Mouse (Mus musculus): ENCODE measurements at regions not wholly inside any gene's neighbourhood (a gene's known extent, or its start where the extent isn't known, plus 50 kb on each side); places are given as distances from the start of the nearest gene placed in this dataset.

- H3K9ac ChIP-seq = no peak overlapping the region
- no peak overlapping the region for H3K4me2 ChIP-seq
- no peaks in the 10 kb centered on the region for H3K27me3 ChIP-seq (replicated peaks)
- H3K9me3 ChIP-seq (replicated peaks) = 0 out of 2 replicates have a peak, but pooled peaks cover 2% of the 10 kb centered on the region
- H3K27ac ChIP-seq (ENCODE audit: poor library complexity, severe bottlenecking) = no peak overlapping the region
- no peak for ATAC-seq (ENCODE audit: insufficient number of reproducible peaks, low FRiP score)
- no peaks in the 10 kb centered on the region for H3K36me3 ChIP-seq
- WGBS = 67% methylated on average over 3 of the region's 3 CpGs
- no peaks in the 10 kb centered on the region for H3K4me1 ChIP-seq (replicated peaks)
- H3K4me3 ChIP-seq = no peak overlapping the region
These were observed 265.8 kb downstream of the Lmo4 start for GRCm38 (mm10) chr3:143939068-143939709.

GRCm38 (mm10) chr3:143925322-143925721 is 279.7 kb downstream of the Lmo4 start:
- H3K4me1 ChIP-seq (replicated peaks) = no peaks in the 10 kb centered on the region
- WGBS = 57% methylated on average over 6 of the region's 6 CpGs
- no peak overlapping the region for H3K9ac ChIP-seq
- H3K4me3 ChIP-seq = no peak overlapping the region
- no peaks in the 10 kb centered on the region for H3K36me3 ChIP-seq
- no peaks in the 10 kb centered on the region for H3K9me3 ChIP-seq (replicated peaks)
- no peak for ATAC-seq (ENCODE audit: insufficient number of reproducible peaks, low FRiP score)
- H3K27me3 ChIP-seq (replicated peaks) = no peaks in the 10 kb centered on the region
- no peak overlapping the region for H3K27ac ChIP-seq (ENCODE audit: poor library complexity, severe bottlenecking)
- no peak overlapping the region for H3K4me2 ChIP-seq

- H3K4me2 ChIP-seq = no peak overlapping the region
- ATAC-seq (ENCODE audit: insufficient number of reproducible peaks, low FRiP score) = no peak
- no peak overlapping the region for H3K27ac ChIP-seq (ENCODE audit: poor library complexity, severe bottlenecking)
- no peaks in the 10 kb centered on the region for H3K36me3 ChIP-seq
- 79% methylated on average over 1 of the region's 1 CpGs for WGBS
- H3K9ac ChIP-seq = no peak overlapping the region
- H3K4me1 ChIP-seq (replicated peaks) = peaks cover 6% of the 10 kb centered on the region
- H3K9me3 ChIP-seq (replicated peaks) = no peaks in the 10 kb centered on the region
- H3K27me3 ChIP-seq (replicated peaks) = no peaks in the 10 kb centered on the region
- no peak overlapping the region for H3K4me3 ChIP-seq
These were observed 285.3 kb downstream of the Lmo4 start for GRCm38 (mm10) chr3:143919744-143920143.

GRCm38 (mm10) chr3:143914341-143915217 is 290.4 kb downstream of the Lmo4 start:
- Histone ChIP-seq H3K4me3 (no peak overlapping the region), H3K27me3 (replicated peaks) (no peaks in the 10 kb centered on the region), H3K4me2 (no peak overlapping the region), H3K4me1 (replicated peaks) (peaks cover 15% of the 10 kb centered on the region), H3K9me3 (replicated peaks) (no peaks in the 10 kb centered on the region), H3K27ac (ENCODE audit: poor library complexity, severe bottlenecking) (peak overlapping the region; percentile 40; the same call in 1 of the 2 replicates), H3K9ac (no peak overlapping the region), H3K36me3 (no peaks in the 10 kb centered on the region)
- 37% methylated on average over 6 of the region's 6 CpGs for WGBS
- no peak for ATAC-seq (ENCODE audit: insufficient number of reproducible peaks, low FRiP score)

- Histone ChIP-seq H3K4me2 (no peak overlapping the region), H3K9me3 (replicated peaks) (no peaks in the 10 kb centered on the region), H3K27ac (ENCODE audit: poor library complexity, severe bottlenecking) (no peak overlapping the region), H3K4me3 (no peak overlapping the region), H3K27me3 (replicated peaks) (no peaks in the 10 kb centered on the region), H3K9ac (no peak overlapping the region), H3K36me3 (no peaks in the 10 kb centered on the region), H3K4me1 (replicated peaks) (peaks cover 15% of the 10 kb centered on the region)
- 59% methylated on average over 3 of the region's 3 CpGs for WGBS
- no peak for ATAC-seq (ENCODE audit: insufficient number of reproducible peaks, low FRiP score)
These were observed 291.9 kb downstream of the Lmo4 start for GRCm38 (mm10) chr3:143913044-143913574.

GRCm38 (mm10) chr3:143912433-143912832 is 292.6 kb downstream of the Lmo4 start:
- Histone ChIP-seq H3K4me3 (no peak overlapping the region), H3K4me1 (replicated peaks) (peaks cover 15% of the 10 kb centered on the region), H3K27me3 (replicated peaks) (no peaks in the 10 kb centered on the region), H3K9me3 (replicated peaks) (no peaks in the 10 kb centered on the region), H3K36me3 (no peaks in the 10 kb centered on the region), H3K9ac (no peak overlapping the region), H3K27ac (ENCODE audit: poor library complexity, severe bottlenecking) (no peak overlapping the region), H3K4me2 (no peak overlapping the region)
- no peak for ATAC-seq (ENCODE audit: insufficient number of reproducible peaks, low FRiP score)
- WGBS = 74% methylated on average over 6 of the region's 6 CpGs

GRCm38 (mm10) chr3:143909341-143909740 is 295.7 kb downstream of the Lmo4 start:
- Histone ChIP-seq H3K4me1 (replicated peaks) (peaks cover 6% of the 10 kb centered on the region), H3K36me3 (no peaks in the 10 kb centered on the region), H3K4me2 (no peak overlapping the region), H3K27me3 (replicated peaks) (no peaks in the 10 kb centered on the region), H3K4me3 (no peak overlapping the region), H3K27ac (ENCODE audit: poor library complexity, severe bottlenecking) (no peak overlapping the region), H3K9ac (no peak overlapping the region), H3K9me3 (replicated peaks) (no peaks in the 10 kb centered on the region)
- no peak for ATAC-seq (ENCODE audit: insufficient number of reproducible peaks, low FRiP score)
- WGBS = 58% methylated on average over 6 of the region's 6 CpGs

- WGBS = 74% methylated on average over 2 of the region's 2 CpGs
- Histone ChIP-seq H3K9ac (no peak overlapping the region), H3K27me3 (replicated peaks) (no peaks in the 10 kb centered on the region), H3K4me2 (no peak overlapping the region), H3K9me3 (replicated peaks) (no peaks in the 10 kb centered on the region), H3K27ac (ENCODE audit: poor library complexity, severe bottlenecking) (no peak overlapping the region), H3K36me3 (no peaks in the 10 kb centered on the region), H3K4me1 (replicated peaks) (no peaks in the 10 kb centered on the region), H3K4me3 (no peak overlapping the region)
- no peak for ATAC-seq (ENCODE audit: insufficient number of reproducible peaks, low FRiP score)
These were observed 301.6 kb downstream of the Lmo4 start for GRCm38 (mm10) chr3:143903421-143903820.

GRCm38 (mm10) chr3:143880813-143881212 is 324.2 kb downstream of the Lmo4 start:
- no peak overlapping the region for H3K4me2 ChIP-seq
- ATAC-seq (ENCODE audit: insufficient number of reproducible peaks, low FRiP score) = no peak
- WGBS = 76% methylated on average over 2 of the region's 2 CpGs
- H3K36me3 ChIP-seq = no peaks in the 10 kb centered on the region
- no peaks in the 10 kb centered on the region for H3K27me3 ChIP-seq (replicated peaks)
- H3K4me1 ChIP-seq (replicated peaks) = no peaks in the 10 kb centered on the region
- no peaks in the 10 kb centered on the region for H3K9me3 ChIP-seq (replicated peaks)
- H3K4me3 ChIP-seq = no peak overlapping the region
- H3K9ac ChIP-seq = no peak overlapping the region
- no peak overlapping the region for H3K27ac ChIP-seq (ENCODE audit: poor library complexity, severe bottlenecking)

GRCm38 (mm10) chr3:143873876-143874275 is 331.1 kb downstream of the Lmo4 start:
- H3K27ac ChIP-seq (ENCODE audit: poor library complexity, severe bottlenecking) = no peak overlapping the region
- no peak overlapping the region for H3K4me2 ChIP-seq
- 75% methylated on average over 3 of the region's 3 CpGs for WGBS
- no peak overlapping the region for H3K9ac ChIP-seq
- H3K36me3 ChIP-seq = no peaks in the 10 kb centered on the region
- ATAC-seq (ENCODE audit: insufficient number of reproducible peaks, low FRiP score) = no peak
- no peaks in the 10 kb centered on the region for H3K4me1 ChIP-seq (replicated peaks)
- no peaks in the 10 kb centered on the region for H3K27me3 ChIP-seq (replicated peaks)
- no peak overlapping the region for H3K4me3 ChIP-seq
- no peaks in the 10 kb centered on the region for H3K9me3 ChIP-seq (replicated peaks)

- H3K27ac ChIP-seq (ENCODE audit: poor library complexity, severe bottlenecking) = no peak overlapping the region
- no peak overlapping the region for H3K4me2 ChIP-seq
- H3K4me3 ChIP-seq = no peak overlapping the region
- no peaks in the 10 kb centered on the region for H3K27me3 ChIP-seq (replicated peaks)
- WGBS = 67% methylated on average over 4 of the region's 4 CpGs
- H3K9me3 ChIP-seq (replicated peaks) = no peaks in the 10 kb centered on the region
- ATAC-seq (ENCODE audit: insufficient number of reproducible peaks, low FRiP score) = no peak
- H3K4me1 ChIP-seq (replicated peaks) = no peaks in the 10 kb centered on the region
- no peaks in the 10 kb centered on the region for H3K36me3 ChIP-seq
- no peak overlapping the region for H3K9ac ChIP-seq
These were observed 338.5 kb downstream of the Lmo4 start for GRCm38 (mm10) chr3:143866521-143866920.
